Mouse (Mus musculus): ENCODE measurements at regions not wholly inside any gene's neighbourhood (a gene's known extent, or its start where the extent isn't known, plus 50 kb on each side); places are given as distances from the start of the nearest gene placed in this dataset.

DNA sequence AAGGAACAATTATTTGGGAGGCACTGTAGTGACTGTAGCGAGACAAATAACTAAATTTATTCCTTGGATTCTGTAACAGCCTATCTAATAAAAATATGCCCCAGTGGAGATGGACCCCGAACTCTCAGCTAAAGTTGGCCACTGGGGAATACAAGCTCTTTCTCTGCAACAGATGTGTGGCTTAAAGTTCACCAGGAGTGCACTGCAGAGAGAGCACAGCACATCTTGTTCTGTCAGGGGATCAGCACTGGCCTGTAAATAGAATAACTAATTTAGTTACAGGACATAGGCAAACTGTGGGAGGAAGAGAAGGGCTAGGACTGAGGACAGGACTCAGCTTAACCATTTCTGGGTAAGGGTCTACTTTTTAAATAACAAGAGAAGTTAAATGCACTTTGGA is 312.1 kb downstream of the Rnls start:
- TF ChIP-seq CTCF (conservative IDR thresholded peaks at IDR 0.05; ENCODE audit: insufficient read depth, insufficient read length, low read depth, low read length), result no peak
- no peak for TF ChIP-seq POLR2A (IDR thresholded peaks at IDR 0.05; ENCODE audit: low read depth, low read length)
- H3K36me3 ChIP-seq (ENCODE audit: control insufficient read depth, insufficient read depth, low read length), result no peaks in the 10 kb centered on the region
- DNase-seq, result peak; percentile 56
- no peaks in the 10 kb centered on the region for H3K27me3 ChIP-seq (replicated peaks; ENCODE audit: control insufficient read depth, insufficient read depth, low read length)
- WGBS, result 62% methylated on average over 2 of the region's 2 CpGs
- no peak overlapping the region for H3K4me3 ChIP-seq (ENCODE audit: insufficient read depth, low read depth, low read length)
- peak overlapping the region; percentile 12; the same call in 1 of the 2 replicates for H3K27ac ChIP-seq (ENCODE audit: insufficient read depth, low read depth, low read length)
- peaks cover 4% of the 10 kb centered on the region; the same call in 1 of the 2 replicates for H3K4me1 ChIP-seq (ENCODE audit: control insufficient read depth, insufficient read depth, low read length)

GRCm38 (mm10) chr19:33081493-33081892 is 310.6 kb downstream of the Rnls start:
- Histone ChIP-seq H3K36me3 (ENCODE audit: control insufficient read depth, insufficient read depth, low read length) (no peaks in the 10 kb centered on the region), H3K4me3 (ENCODE audit: insufficient read depth, low read depth, low read length) (no peak overlapping the region), H3K27me3 (replicated peaks; ENCODE audit: control insufficient read depth, insufficient read depth, low read length) (no peaks in the 10 kb centered on the region), H3K4me1 (ENCODE audit: control insufficient read depth, insufficient read depth, low read length) (peaks cover 4% of the 10 kb centered on the region; the same call in 1 of the 2 replicates), H3K27ac (ENCODE audit: insufficient read depth, low read depth, low read length) (no peak overlapping the region)
- WGBS, result 96% methylated on average over 3 of the region's 3 CpGs
- TF ChIP-seq POLR2A (IDR thresholded peaks at IDR 0.05; ENCODE audit: low read depth, low read length) (no peak), CTCF (conservative IDR thresholded peaks at IDR 0.05; ENCODE audit: insufficient read depth, insufficient read length, low read depth, low read length) (no peak)
- DNase-seq, result no peak

DNA sequence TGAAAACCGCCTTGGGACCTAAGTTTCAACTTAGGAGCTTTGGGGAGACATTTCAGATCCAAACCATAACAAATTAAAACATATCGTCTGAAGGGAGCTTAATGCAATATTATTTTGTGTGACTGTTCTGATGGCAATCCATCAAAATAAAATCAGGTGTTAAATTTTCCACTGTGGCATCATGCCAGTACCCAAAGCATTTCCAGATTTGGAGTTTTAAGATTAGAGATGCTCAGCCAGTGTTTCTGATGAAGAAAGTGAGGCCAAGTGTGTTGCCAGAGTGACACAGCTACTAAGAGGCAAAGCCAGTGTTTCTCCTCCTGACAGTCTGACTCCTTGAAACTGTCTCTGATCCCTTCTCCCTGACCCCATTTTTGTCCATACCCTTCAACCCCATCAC is 308.7 kb downstream of the Rnls start:
- Histone ChIP-seq H3K4me3 (ENCODE audit: insufficient read depth, low read depth, low read length) (no peak overlapping the region), H3K36me3 (ENCODE audit: control insufficient read depth, insufficient read depth, low read length) (no peaks in the 10 kb centered on the region), H3K27me3 (replicated peaks; ENCODE audit: control insufficient read depth, insufficient read depth, low read length) (no peaks in the 10 kb centered on the region), H3K4me1 (ENCODE audit: control insufficient read depth, insufficient read depth, low read length) (peaks cover 4% of the 10 kb centered on the region; the same call in 1 of the 2 replicates), H3K27ac (ENCODE audit: insufficient read depth, low read depth, low read length) (no peak overlapping the region)
- TF ChIP-seq POLR2A (IDR thresholded peaks at IDR 0.05; ENCODE audit: low read depth, low read length), result no peak
- TF ChIP-seq CTCF (conservative IDR thresholded peaks at IDR 0.05; ENCODE audit: insufficient read depth, insufficient read length, low read depth, low read length), result no peak
- DNase-seq, result no peak
- 73% methylated on average over 2 of the region's 2 CpGs for WGBS

- Histone ChIP-seq H3K27ac (ENCODE audit: insufficient read depth, low read depth, low read length) (no peak overlapping the region), H3K4me3 (ENCODE audit: insufficient read depth, low read depth, low read length) (no peak overlapping the region), H3K4me1 (ENCODE audit: control insufficient read depth, insufficient read depth, low read length) (peaks cover 4% of the 10 kb centered on the region; the same call in 1 of the 2 replicates), H3K36me3 (ENCODE audit: control insufficient read depth, insufficient read depth, low read length) (no peaks in the 10 kb centered on the region), H3K27me3 (replicated peaks; ENCODE audit: control insufficient read depth, insufficient read depth, low read length) (no peaks in the 10 kb centered on the region)
- TF ChIP-seq CTCF (conservative IDR thresholded peaks at IDR 0.05; ENCODE audit: insufficient read depth, insufficient read length, low read depth, low read length), result no peak
- TF ChIP-seq POLR2A (IDR thresholded peaks at IDR 0.05; ENCODE audit: low read depth, low read length), result no peak
- WGBS, result 85% methylated on average over 5 of the region's 5 CpGs
- DNase-seq, result no peak
These were observed 307.4 kb downstream of the Rnls start for GRCm38 (mm10) chr19:33084683-33085082.
